Mouse (Mus musculus) G1E (cell line): Measurements from ENCODE around the gene Klhl42. TPM values are rescaled to one million over a fixed set of nuclear protein-coding genes. Genes with fewer than 3 reads are reported as not detected.

ENCODE experiments used
- ATAC-seq: 2 replicates; pipeline ENCODE4 v1.8.0; 2016; ENCODE audit warnings: mild to moderate bottlenecking; ENCODE audit not compliant: insufficient number of reproducible peaks, poor library complexity, low FRiP score, severe bottlenecking; ENCODE audit errors: extremely low read depth
- DNase-seq: peaks from one replicate; pipeline ENCODE4 v3.0.0; 2012; ENCODE audit warnings: low spot score
- H3K27me3 ChIP-seq: 2 replicates; pipeline ENCODE4 v1.6.1; 2012; ENCODE audit warnings: mild to moderate bottlenecking, low read length, inconsistent platforms; ENCODE audit not compliant: insufficient read depth
- H3K36me3 ChIP-seq: replicated peaks from 2 replicates; pipeline ENCODE3; 2012; ENCODE audit warnings: mild to moderate bottlenecking, inconsistent platforms
- H3K4me1 ChIP-seq: 2 replicates; pipeline ENCODE4 v1.6.1; 2012; ENCODE audit warnings: low read depth, low read length, inconsistent platforms, mixed read lengths; ENCODE audit not compliant: insufficient read depth
- H3K4me3 ChIP-seq: 2 replicates; pipeline ENCODE4 v1.5.1; 2012; ENCODE audit warnings: low read depth, mild to moderate bottlenecking, inconsistent platforms, low read length, moderate library complexity, mixed read lengths
- H3K9me3 ChIP-seq: replicated peaks from 2 replicates; pipeline ENCODE4 v1.6.1; 2012; ENCODE audit warnings: inconsistent platforms
- CTCF ChIP-seq: IDR thresholded peaks from 2 replicates; pipeline ENCODE4 v1.5.1; 2012; ENCODE audit warnings: low read depth, low read length, inconsistent platforms, mixed read lengths
- GATA1 ChIP-seq: IDR thresholded peaks from 2 replicates; pipeline ENCODE4 v1.6.1; 2012; ENCODE audit warnings: borderline replicate concordance, low read length, inconsistent platforms, mixed read lengths
- GATA2 ChIP-seq: IDR thresholded peaks from 2 replicates; pipeline ENCODE4 v1.6.1; 2012; ENCODE audit warnings: low read depth, low read length, inconsistent platforms, borderline replicate concordance
- POLR2AphosphoS5 ChIP-seq: IDR thresholded peaks from 2 replicates; pipeline ENCODE4 v1.6.1; 2012; ENCODE audit warnings: low read depth, low read length, inconsistent platforms; ENCODE audit not compliant: insufficient replicate concordance
- TAL1 ChIP-seq: conservative IDR thresholded peaks from 2 replicates; pipeline ENCODE4 v1.6.1; 2012; ENCODE audit warnings: low read depth, low read length, inconsistent platforms, mixed read lengths
- polyA plus RNA-seq: library from polyadenylated mRNA; stranded (reverse); fragments of >175 nt; gene quantifications from 2 replicates; pipeline ENCODE4 v1.2.3, GENCODE M21; 2012
- total RNA-seq, 2 experiments: library from RNA; stranded (forward) in 1 of 2; stranded (reverse) in 1 of 2; fragments of 200-1000 nt in 1 of 2; fragments of >200 nt in 1 of 2; fragmentation: Nextera tagmentation in 1 of 2; gene quantifications; 2 replicates each; pipeline ENCODE4 v1.2.3; 2014 to 2017

Klhl42 gene
- total and polyA plus RNA-seq, 3 experiments: 3.8 to 15.7 (median 8.0) TPM

GRCm38 (mm10) chr6:147062694-147063093, 28.5 kb upstream of the Klhl42 start:
- DNase-seq (no peak), ATAC-seq (no peak)
- Histone ChIP-seq H3K4me1 (no peaks in the 10 kb centered on the region), H3K36me3 (peaks cover 89% of the 10 kb centered on the region), H3K4me3 (no peak overlapping the region), H3K9me3 (no peaks in the 10 kb centered on the region), H3K27me3 (no peaks in the 10 kb centered on the region)
- TF ChIP-seq CTCF (no peak), GATA1 (no peak), POLR2AphosphoS5 (no peak), GATA2 (no peak), TAL1 (no peak)

GRCm38 (mm10) chr6:147064226-147064943, 26.8 kb upstream of the Klhl42 start:
- Histone ChIP-seq H3K4me3 (no peak overlapping the region), H3K9me3 (no peaks in the 10 kb centered on the region), H3K36me3 (peaks cover 88% of the 10 kb centered on the region), H3K27me3 (no peaks in the 10 kb centered on the region), H3K4me1 (no peaks in the 10 kb centered on the region)
- DNase-seq: no peak
- TF ChIP-seq TAL1 (no peak), GATA2 (no peak), CTCF (no peak), GATA1 (no peak), POLR2AphosphoS5 (no peak)
- no peak for ATAC-seq

GRCm38 (mm10) chr6:147064944-147065261, 26.3 kb upstream of the Klhl42 start:
- TF ChIP-seq GATA1 (no peak), CTCF (no peak), TAL1 (no peak), GATA2 (no peak), POLR2AphosphoS5 (no peak)
- DNase-seq (no peak), ATAC-seq (no peak)
- no peak overlapping the region for H3K4me3 ChIP-seq
- H3K9me3 ChIP-seq: no peaks in the 10 kb centered on the region
- H3K27me3 ChIP-seq: no peaks in the 10 kb centered on the region
- no peaks in the 10 kb centered on the region for H3K4me1 ChIP-seq
- H3K36me3 ChIP-seq: peaks cover 87% of the 10 kb centered on the region

- TF ChIP-seq CTCF: no peak
- no peak for TF ChIP-seq GATA2
- TF ChIP-seq POLR2AphosphoS5: no peak
- H3K36me3 ChIP-seq: peaks cover 64% of the 10 kb centered on the region
- no peak for DNase-seq
- H3K4me1 ChIP-seq: no peaks in the 10 kb centered on the region
- ATAC-seq: no peak
- no peak overlapping the region for H3K4me3 ChIP-seq
- H3K27me3 ChIP-seq: no peaks in the 10 kb centered on the region
- H3K9me3 ChIP-seq: no peaks in the 10 kb centered on the region
These were observed 15.3 kb upstream of the Klhl42 start for GRCm38 (mm10) chr6:147075808-147076387.

- ATAC-seq (no peak), DNase-seq (no peak)
- H3K27me3 ChIP-seq: no peaks in the 10 kb centered on the region
- no peaks in the 10 kb centered on the region for H3K9me3 ChIP-seq
- H3K36me3 ChIP-seq: peaks cover 62% of the 10 kb centered on the region
- H3K4me1 ChIP-seq: no peaks in the 10 kb centered on the region
- no peak overlapping the region for H3K4me3 ChIP-seq
- TF ChIP-seq GATA1 (no peak), CTCF (no peak), TAL1 (no peak)
These were observed 14.3 kb upstream of the Klhl42 start for GRCm38 (mm10) chr6:147076878-147077277.

DNA sequence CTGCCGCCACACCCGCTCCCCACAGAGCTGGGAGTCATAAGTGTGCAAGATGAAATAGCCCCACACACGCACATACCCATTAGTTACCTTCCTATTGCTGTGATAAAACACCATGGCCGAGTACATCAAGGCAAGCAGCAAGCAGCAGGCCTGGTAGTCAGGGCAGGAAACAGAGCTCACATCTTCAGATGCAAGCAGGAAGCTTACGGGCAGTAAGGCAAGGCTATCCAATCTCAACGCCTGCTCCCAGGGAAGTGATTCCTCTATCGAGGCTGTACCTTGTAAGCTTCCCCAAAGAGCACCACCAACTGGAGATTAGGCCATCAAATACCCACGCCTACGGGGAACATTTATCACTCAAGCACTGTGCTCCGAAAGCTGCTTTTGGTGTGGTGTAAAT, 11.3 kb upstream of the Klhl42 start:
- Histone ChIP-seq H3K9me3 (no peaks in the 10 kb centered on the region), H3K4me3 (no peak overlapping the region), H3K27me3 (no peaks in the 10 kb centered on the region), H3K36me3 (peaks cover 57% of the 10 kb centered on the region), H3K4me1 (no peaks in the 10 kb centered on the region)
- DNase-seq (no peak), ATAC-seq (no peak)
- TF ChIP-seq CTCF (no peak), TAL1 (no peak), POLR2AphosphoS5 (no peak), GATA2 (no peak), GATA1 (no peak)
